Mouse (Mus musculus) 416B (cell line): ENCODE measurements at regions not wholly inside any gene's neighbourhood (a gene's known extent, or its start where the extent isn't known, plus 50 kb on each side); places are given as distances from the start of the nearest gene placed in this dataset.

Experiments used
- DNase-seq: peaks from one replicate; pipeline ENCODE4 v3.0.0; 2011; ENCODE audit warnings: low read depth

- no peak for DNase-seq
Measured at GRCm38 (mm10) chr8:49236822-49237071, 393.0 kb upstream of the Tenm3 start.

- DNase-seq, result no peak
Measured at GRCm38 (mm10) chr8:49236021-49236821, 392.5 kb upstream of the Tenm3 start.

- DNase-seq, result no peak
Measured at GRCm38 (mm10) chr8:49223841-49224420, 380.2 kb upstream of the Tenm3 start.

- no peak for DNase-seq
Measured at GRCm38 (mm10) chr8:49195333-49195640, 351.5 kb upstream of the Tenm3 start.

- no peak for DNase-seq
Measured at GRCm38 (mm10) chr8:49194592-49195332, 351.0 kb upstream of the Tenm3 start.

- no peak for DNase-seq
Measured at GRCm38 (mm10) chr8:49186853-49187252, 343.1 kb upstream of the Tenm3 start.

GRCm38 (mm10) chr8:49175386-49175785 lies 331.6 kb upstream of the Tenm3 start:
- no peak for DNase-seq

- DNase-seq, result no peak
Measured at GRCm38 (mm10) chr8:49174956-49175355, 331.2 kb upstream of the Tenm3 start.

- DNase-seq, result no peak
Measured at GRCm38 (mm10) chr8:49159318-49159717, 315.6 kb upstream of the Tenm3 start.

GRCm38 (mm10) chr8:49158201-49158600 lies 314.4 kb upstream of the Tenm3 start:
- DNase-seq, result no peak

- DNase-seq, result no peak
Measured at GRCm38 (mm10) chr8:49136503-49137044, 292.8 kb upstream of the Tenm3 start.

- DNase-seq, result peak; percentile 15
Measured at GRCm38 (mm10) chr8:49109095-49109494, 265.3 kb upstream of the Tenm3 start.

GRCm38 (mm10) chr8:49108665-49109064 lies 264.9 kb upstream of the Tenm3 start:
- DNase-seq, result no peak

- no peak for DNase-seq
Measured at GRCm38 (mm10) chr8:49106531-49106930, 262.8 kb upstream of the Tenm3 start.

- DNase-seq, result no peak
Measured at GRCm38 (mm10) chr8:49101156-49101555, 257.4 kb upstream of the Tenm3 start.

- no peak for DNase-seq
Measured at GRCm38 (mm10) chr8:49084191-49084875, 240.6 kb upstream of the Tenm3 start.

GRCm38 (mm10) chr8:49069451-49069850 lies 225.7 kb upstream of the Tenm3 start:
- no peak for DNase-seq

- DNase-seq, result no peak
Measured at GRCm38 (mm10) chr8:49063256-49063655, 219.5 kb upstream of the Tenm3 start.

- DNase-seq, result no peak
Measured at GRCm38 (mm10) chr8:49043236-49043635, 199.5 kb upstream of the Tenm3 start.

- no peak for DNase-seq
Measured at GRCm38 (mm10) chr8:49035970-49036700, 192.4 kb upstream of the Tenm3 start.

- DNase-seq, result no peak
Measured at GRCm38 (mm10) chr8:49035519-49035918, 191.8 kb upstream of the Tenm3 start.

GRCm38 (mm10) chr8:49030255-49030654 lies 186.5 kb upstream of the Tenm3 start:
- no peak for DNase-seq
